Mouse (Mus musculus): ENCODE data around the gene Grid1. TPM values are rescaled to one million over a fixed set of nuclear protein-coding genes. Genes with fewer than 3 reads are reported as not detected.

Gene Grid1
- total RNA-seq, 2 experiments from 2014 or later = not detected

DNA sequence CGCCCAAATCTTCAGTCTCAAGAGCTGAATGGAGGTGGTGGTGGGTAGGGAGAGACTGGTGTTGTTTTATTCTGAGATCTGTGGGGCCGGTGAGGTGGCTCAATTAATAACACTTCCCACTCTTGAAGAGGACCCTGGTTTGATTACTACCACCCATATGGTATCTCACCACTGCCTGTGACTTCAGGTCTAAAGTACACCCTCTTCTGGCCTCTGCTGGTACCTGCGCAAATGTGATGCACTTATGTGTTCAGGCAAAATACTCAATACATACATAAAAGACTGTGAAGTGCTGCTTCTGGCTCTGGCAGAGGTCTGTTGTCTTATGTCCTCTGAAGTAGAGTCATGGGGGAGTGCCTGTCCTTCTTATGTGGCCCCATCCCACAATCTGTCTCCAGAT, 4.3 kb downstream of the Grid1 start:
- DNase-seq = no peak
- intact Hi-C loops (cut with DNase I) = no loop called here

DNA sequence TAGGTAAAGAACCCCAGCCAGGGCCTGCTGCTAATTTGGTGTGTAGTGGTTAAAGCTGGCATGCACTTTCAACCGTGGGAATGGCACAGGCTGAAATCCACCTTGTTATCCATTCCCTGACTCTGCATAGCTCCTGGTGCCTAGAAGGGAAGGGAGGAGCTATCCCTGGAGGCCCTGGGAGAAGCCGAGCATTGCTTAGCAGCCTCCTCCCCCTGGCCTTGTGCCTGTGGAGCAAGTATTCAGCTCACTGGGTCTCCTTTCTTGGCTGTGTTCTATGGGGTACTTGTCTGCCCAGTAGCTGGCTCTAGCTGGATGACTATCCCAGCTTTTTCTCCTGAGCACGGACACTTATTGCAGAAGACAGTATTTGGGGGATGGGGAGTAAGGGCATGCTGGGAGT, 6.0 kb downstream of the Grid1 start:
- DNase-seq = no peak
- intact Hi-C loops (cut with DNase I) = no loop called here

- intact Hi-C loops (cut with DNase I) = no loop called here
- no peak for DNase-seq
Observed at GRCm38 (mm10) chr14:34829831-34830230, 9.9 kb downstream of the Grid1 start.

DNA sequence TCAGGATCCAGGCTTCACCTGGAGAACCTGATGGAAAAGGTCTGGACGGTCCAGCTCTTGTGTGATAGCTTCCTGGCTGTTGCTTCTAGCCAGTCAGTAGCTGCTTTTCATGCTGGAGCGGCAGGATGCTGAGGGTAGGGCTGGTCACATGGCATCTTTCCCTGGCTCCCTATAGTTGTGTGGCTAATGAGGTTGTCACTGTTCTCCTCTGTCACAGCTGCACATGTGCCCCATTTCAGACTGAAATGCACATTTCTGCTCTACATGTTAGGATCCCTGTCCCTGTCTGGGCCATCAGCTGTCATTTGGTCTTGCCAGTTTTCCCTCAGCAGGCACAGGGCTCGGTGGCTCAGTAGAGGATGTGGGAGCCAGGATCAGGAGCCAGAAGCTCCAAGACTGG, 17.2 kb downstream of the Grid1 start:
- DNase-seq = no peak
- intact Hi-C loops (cut with DNase I) = no loop called here

DNA sequence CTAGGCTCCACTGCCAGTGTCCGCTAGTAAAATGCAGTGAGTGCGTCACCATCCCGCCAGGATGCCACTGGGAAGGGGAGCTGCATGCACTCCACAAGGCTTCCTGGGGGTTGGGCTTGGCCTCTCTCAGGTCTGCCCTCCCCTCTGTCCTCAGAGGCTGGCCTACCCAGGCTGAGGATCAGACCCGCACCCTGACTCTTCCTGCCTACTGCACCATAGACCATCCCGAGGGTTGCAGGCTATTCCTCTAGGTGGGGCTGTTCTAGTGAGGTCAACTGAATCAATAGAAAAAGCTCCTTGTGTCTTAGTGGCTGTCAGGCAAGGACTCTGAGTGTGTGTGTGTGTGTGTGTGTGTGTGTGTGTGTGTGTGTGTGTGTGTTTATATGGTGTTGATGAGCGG, 19.1 kb downstream of the Grid1 start:
- intact Hi-C loops (cut with DNase I) = no loop called here
- DNase-seq = no peak

GRCm38 (mm10) chr14:34839898-34840297, 20.0 kb downstream of the Grid1 start:
- intact Hi-C loops (cut with DNase I) = no loop called here
- DNase-seq = no peak

GRCm38 (mm10) chr14:34843579-34843978, 23.7 kb downstream of the Grid1 start:
- intact Hi-C loops (cut with DNase I) = no loop called here

GRCm38 (mm10) chr14:34844166-34844565, 24.3 kb downstream of the Grid1 start:
- intact Hi-C loops (cut with DNase I) = no loop called here

More at GRCm38 (mm10) chr14:34843579-34843978, 23.7 kb downstream of the Grid1 start:
- DNase-seq = no peak

GRCm38 (mm10) chr14:34846799-34847198, 26.9 kb downstream of the Grid1 start:
- no peak for DNase-seq
- intact Hi-C loops (cut with DNase I) = no loop called here

More at GRCm38 (mm10) chr14:34844166-34844565, 24.3 kb downstream of the Grid1 start:
- no peak for DNase-seq

GRCm38 (mm10) chr14:34847625-34848024, 27.7 kb downstream of the Grid1 start:
- intact Hi-C loops (cut with DNase I) = no loop called here
- no peak for DNase-seq

GRCm38 (mm10) chr14:34860891-34861780, 41.2 kb downstream of the Grid1 start:
- intact Hi-C loops (cut with DNase I) = no loop called here
- no peak for DNase-seq

DNA sequence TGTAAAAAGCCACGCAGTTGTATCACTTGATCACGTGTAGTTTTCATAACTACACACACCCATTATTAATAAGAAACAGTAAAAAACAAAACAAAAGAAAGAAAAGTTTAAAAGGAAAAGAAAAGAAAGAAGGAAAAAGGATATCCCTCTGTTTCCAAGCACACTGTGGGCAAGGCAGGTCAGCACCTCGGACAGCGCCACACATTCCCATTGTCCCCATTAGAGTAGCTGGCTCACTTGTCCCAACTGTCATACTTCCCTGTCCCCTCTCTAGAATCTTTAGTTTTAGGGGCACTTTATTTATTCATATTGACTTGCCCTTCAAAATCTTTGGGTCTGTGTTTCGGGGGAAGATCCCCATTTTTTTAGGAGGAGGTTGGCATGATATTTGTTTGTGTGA, 47.4 kb downstream of the Grid1 start:
- DNase-seq = peak; percentile 54 to 61
- intact Hi-C loops (cut with DNase I) = no loop called here

DNA sequence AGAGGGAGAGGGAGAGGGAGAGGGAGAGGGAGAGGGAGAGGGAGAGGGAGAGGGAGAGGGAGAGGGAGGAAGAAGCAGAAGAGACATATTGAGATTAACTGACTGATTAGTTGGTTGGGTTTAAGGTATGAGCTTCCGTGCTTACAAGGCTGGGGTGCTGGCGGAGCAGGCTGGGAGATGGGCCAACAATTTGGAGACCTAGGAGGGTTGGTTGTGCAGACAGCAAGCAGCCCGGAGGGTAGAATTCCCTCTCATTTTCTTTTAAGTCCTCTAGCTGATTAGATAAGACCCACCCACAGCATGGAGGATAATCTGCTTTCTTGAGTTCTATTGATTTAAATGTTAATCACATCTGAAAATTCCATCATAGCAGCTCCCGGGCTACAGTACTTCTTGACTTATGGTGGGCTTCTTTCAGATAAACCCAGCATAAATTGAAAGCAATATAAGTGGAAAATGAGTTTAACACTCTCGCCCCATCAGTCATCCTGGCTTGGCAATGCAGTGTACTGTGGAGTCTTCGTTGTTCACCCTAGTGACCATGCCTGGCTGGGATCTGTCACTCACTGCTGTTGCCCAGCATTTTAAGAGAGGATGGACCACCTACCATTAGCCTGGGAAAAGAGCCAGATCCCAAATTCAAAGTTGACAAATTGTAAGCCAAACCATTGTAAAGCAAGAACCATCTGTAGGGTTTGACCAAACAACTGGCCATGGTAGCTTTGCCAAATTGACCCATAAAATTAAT, 48.8 kb downstream of the Grid1 start:
- intact Hi-C loops (cut with DNase I) = no loop called here
- DNase-seq = no peak

DNA sequence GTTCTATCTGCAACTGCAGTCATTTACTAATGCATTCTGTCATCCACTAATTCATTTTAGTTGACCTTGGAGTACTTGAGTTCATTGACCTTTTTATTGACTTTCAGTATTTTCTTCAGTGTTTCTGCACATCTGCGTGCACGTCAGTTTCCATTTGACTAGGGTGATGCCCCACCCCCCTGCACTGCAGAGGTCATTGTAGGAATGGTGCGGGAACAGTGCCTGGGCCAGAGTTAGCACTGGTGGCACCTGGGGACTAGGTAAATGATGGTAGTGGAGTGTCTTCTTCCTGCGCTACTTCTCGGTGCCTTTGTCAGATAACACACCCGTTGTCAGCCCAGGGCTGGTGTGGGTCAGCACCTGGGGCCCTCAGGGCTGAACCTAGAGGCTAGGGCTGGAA, 60.1 kb downstream of the Grid1 start:
- DNase-seq = no peak
- intact Hi-C loops (cut with DNase I) = no loop called here

GRCm38 (mm10) chr14:34880431-34881421, 60.8 kb downstream of the Grid1 start:
- DNase-seq = no peak

GRCm38 (mm10) chr14:34884194-34884593, 64.3 kb downstream of the Grid1 start:
- intact Hi-C loops (cut with DNase I) = no loop called here
- DNase-seq = no peak

More at GRCm38 (mm10) chr14:34880431-34881421, 60.8 kb downstream of the Grid1 start:
- intact Hi-C loops (cut with DNase I) = no loop called here

GRCm38 (mm10) chr14:34884611-34885010, 64.7 kb downstream of the Grid1 start:
- intact Hi-C loops (cut with DNase I) = no loop called here
- DNase-seq = no peak

DNA sequence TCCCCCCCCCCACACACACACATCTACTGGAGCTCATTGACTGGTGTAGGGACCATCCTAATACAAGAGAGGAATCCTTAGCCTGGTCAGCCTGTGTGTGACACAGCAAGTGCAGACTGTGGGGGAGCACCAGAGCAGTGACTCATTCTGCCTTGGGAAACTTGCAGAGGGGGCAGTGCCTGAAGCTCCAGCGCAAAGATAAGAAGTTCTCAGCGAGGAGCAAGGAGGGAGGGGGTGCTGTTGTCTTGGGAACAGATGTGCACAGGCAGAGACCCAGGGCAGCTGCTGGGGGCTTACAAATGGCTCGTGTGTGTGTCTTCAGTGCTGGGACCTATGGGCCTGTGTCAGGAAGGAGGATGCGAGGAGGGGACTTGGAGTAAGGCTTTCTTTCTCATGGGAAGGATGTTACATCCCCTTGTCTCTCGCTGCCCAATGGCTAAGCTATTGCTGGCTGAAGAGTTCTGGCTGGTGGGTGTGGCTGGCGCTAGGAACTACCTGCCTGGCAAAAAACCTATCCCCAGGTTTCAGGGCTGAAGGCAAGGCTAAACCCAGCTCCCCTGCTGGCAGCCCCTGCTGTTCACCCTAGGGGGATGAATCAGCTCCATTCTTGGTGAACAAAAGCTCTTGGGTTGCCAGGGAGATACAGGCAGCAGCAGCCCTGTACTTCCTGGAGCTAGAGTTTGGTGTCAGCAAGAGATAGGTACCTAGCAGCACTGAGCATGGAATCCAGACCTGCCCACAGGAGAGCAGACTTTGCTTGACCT, 72.0 kb downstream of the Grid1 start:
- intact Hi-C loops (cut with DNase I) = no loop called here
- DNase-seq = no peak

DNA sequence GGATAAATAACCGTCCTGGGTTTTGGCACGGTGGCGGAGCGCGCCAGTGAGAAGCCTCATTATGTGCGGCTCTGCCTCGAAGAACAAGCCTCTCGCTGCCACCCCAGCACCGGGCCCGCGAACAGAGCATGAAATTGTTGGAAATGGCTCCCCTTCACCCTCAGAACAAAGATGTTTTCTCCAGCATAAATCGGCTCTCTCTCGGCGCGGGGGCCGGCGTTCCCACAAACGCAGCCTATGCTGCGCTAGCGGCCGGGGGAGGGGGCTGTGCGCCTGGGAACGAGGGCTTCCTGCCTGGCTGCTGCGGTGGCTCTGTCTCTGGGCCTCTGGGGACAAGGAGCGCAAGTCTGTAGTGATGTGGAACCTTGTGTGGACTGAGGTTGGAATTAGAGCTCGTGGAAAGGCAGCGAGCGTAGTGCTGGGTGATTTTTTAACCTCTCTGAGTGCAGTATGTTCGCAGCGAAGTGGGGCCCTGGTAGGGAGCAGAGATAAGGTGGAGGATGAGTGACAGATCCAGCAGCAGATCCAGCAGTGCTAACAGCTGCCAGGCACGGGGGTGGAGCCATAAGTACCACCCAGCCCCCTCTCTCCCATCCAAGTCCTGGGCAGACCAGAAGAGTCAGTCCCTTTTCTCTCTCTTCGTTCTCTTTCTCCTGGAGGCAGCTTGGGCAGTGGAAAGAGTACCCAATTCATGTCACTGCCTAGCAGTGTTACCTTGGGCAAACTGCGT, 76.5 kb downstream of the Grid1 start:
- intact Hi-C loops (cut with DNase I) = no loop called here
- no peak for DNase-seq

Measured in heart, postnatal 14 days (tissue).